Mouse (Mus musculus) hindbrain, embryonic 10.5 days (tissue): Measurements from ENCODE around the gene Tubgcp4. TPM values are rescaled to one million over a fixed set of nuclear protein-coding genes. Genes with fewer than 3 reads are reported as not detected.
"Not testable (repeated sequence)": the region's sequence is repeated elsewhere in the genome, so short reads cannot be mapped to it uniquely, and the experiment has no call there.

ENCODE experiments used
- DNase-seq: peaks from one replicate; pipeline ENCODE4 v3.0.0-alpha.2; 2017; ENCODE audit warnings: low spot score
- H3K27ac ChIP-seq: fragments of 300-500 bp; sonication (generic); 2 replicates; pipeline ENCODE4 v1.5.1; 2016; ENCODE audit warnings: mild to moderate bottlenecking, moderate library complexity
- H3K27me3 ChIP-seq: fragments of 300-500 bp; sonication (generic); 2 replicates; pipeline ENCODE4 v1.6.1; 2016; ENCODE audit warnings: mild to moderate bottlenecking; ENCODE audit not compliant: poor library complexity, insufficient read depth, severe bottlenecking
- H3K36me3 ChIP-seq: fragments of 300-500 bp; sonication (generic); 2 replicates; pipeline ENCODE4 v1.6.1; 2016; ENCODE audit warnings: mild to moderate bottlenecking, moderate library complexity
- H3K4me1 ChIP-seq: fragments of 300-500 bp; sonication (generic); replicated peaks from 2 replicates; pipeline ENCODE4 v1.6.1; 2016; ENCODE audit warnings: mild to moderate bottlenecking
- H3K4me3 ChIP-seq: fragments of 300-500 bp; sonication (generic); 2 replicates; pipeline ENCODE4 v1.5.1; 2016; ENCODE audit warnings: mild to moderate bottlenecking, moderate library complexity
- H3K9me3 ChIP-seq: fragments of 300-500 bp; sonication (generic); 2 replicates; pipeline ENCODE4 v1.6.1; 2016; ENCODE audit warnings: mild to moderate bottlenecking, moderate library complexity
- WGBS: fragments of 180-500 bp; shearing (Covaris S2); methylation state at CpG from one replicate; pipeline ENCODE4 v1.1.7; 2016; 5-methylcytosine and 5-hydroxymethylcytosine counted together
- polyA plus RNA-seq: library from polyadenylated mRNA; unstranded; fragments of >200 nt; fragmentation: Nextera tagmentation; extraction: Ambion mirVana; gene quantifications from 2 replicates; pipeline ENCODE4 v1.2.1, GENCODE M21; 2016

Gene Tubgcp4
- polyA plus RNA-seq = 67.6 and 83.2 TPM in 2 replicates

GRCm38 (mm10) chr2:121170481-121170971, at the start of gene Tubgcp4:
Gene Tubgcp4 (plus strand): TSS chr2:121170654.
- H3K9me3 ChIP-seq = no peaks in the 10 kb centered on the region
- WGBS = under 1% methylated on average over 38 of the region's 38 CpGs
- no peaks in the 10 kb centered on the region for H3K27me3 ChIP-seq
- H3K4me3 ChIP-seq = peak within 1 kb of the TSS; percentile 91
- peak within 1 kb of the TSS; percentile 94 for H3K27ac ChIP-seq
- H3K4me1 ChIP-seq = peaks cover 26% of the 10 kb centered on the region
- no peak for DNase-seq
- peaks cover 50% of the 10 kb centered on the region for H3K36me3 ChIP-seq

GRCm38 (mm10) chr2:121126302-121126701, 44.2 kb upstream of the Tubgcp4 start:
- not testable (repeated sequence) for H3K9me3 ChIP-seq, H3K4me3 ChIP-seq, H3K27ac ChIP-seq, H3K4me1 ChIP-seq, H3K27me3 ChIP-seq, DNase-seq, H3K36me3 ChIP-seq
- WGBS = 92% methylated on average over 5 of the region's 5 CpGs

- H3K36me3 ChIP-seq = no peaks in the 10 kb centered on the region
These were observed 42.9 kb upstream of the Tubgcp4 start for GRCm38 (mm10) chr2:121127536-121127935.

DNA sequence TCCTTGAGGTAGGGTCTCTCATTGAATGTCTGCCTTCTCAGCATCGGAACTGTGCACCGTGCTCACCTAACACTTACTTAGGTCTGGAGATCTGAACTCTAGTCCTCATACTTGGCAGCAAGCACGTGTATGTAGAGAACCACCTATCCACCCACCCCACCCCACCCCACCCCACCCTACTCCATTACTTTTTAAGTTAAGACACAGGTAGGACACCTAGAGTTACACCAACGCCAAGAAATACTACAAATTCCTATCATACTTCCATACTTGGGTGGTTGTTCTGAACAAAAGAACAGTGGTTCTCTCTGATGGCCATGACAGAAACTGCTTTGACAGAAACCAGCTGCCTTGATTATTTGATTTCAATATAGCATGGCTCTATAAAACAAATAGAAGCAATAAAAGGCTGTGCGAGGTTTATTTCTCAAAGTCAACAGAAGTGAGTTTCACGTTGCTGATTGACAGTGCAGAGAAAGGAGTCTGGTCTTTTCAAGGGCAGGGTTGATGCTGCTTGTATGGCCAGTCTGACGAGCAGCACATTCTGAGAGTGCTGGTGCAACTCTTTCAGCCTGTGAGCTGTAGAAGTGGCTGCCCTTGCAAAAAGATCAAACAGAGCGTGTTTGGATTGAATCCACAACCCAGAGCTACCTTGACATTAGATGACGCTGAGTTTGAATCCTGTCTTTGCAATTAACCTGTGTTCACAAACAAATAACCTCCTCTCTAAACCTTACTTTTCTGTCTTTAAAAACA, 41.4 kb upstream of the Tubgcp4 start:
- no peak for DNase-seq
- WGBS = 78% methylated on average over 9 of the region's 9 CpGs
- H3K36me3 ChIP-seq = no peaks in the 10 kb centered on the region
- H3K4me3 ChIP-seq = no peak overlapping the region
- no peak overlapping the region for H3K27ac ChIP-seq
- no peaks in the 10 kb centered on the region for H3K9me3 ChIP-seq
- H3K27me3 ChIP-seq = no peaks in the 10 kb centered on the region
- no peaks in the 10 kb centered on the region for H3K4me1 ChIP-seq

More at GRCm38 (mm10) chr2:121127536-121127935, 42.9 kb upstream of the Tubgcp4 start:
- no peak for DNase-seq
- Histone ChIP-seq H3K27me3 (no peaks in the 10 kb centered on the region), H3K4me3 (no peak overlapping the region), H3K27ac (no peak overlapping the region), H3K9me3 (no peaks in the 10 kb centered on the region), H3K4me1 (no peaks in the 10 kb centered on the region)
- 86% methylated on average over 1 of the region's 1 CpGs for whole genome bisulfite sequencing

DNA sequence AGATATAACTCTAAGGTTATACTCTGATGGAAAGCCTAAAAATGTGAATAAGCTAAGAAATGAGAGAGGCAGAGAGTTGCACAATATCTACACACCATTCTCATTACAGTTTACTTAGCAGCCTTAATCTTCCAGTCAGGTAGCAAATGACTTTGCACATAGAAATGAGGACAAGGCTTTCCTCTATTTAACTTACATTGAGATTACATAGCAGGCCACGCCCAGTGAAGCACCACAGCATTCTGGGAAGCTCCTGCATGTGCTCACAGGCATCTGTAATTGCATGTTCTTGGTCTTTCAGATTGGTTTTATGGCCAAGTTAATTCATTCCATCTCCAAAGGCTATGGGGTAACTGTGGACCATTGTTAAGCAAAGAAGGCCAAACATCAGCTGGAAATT, 37.6 kb upstream of the Tubgcp4 start:
- H3K4me3 ChIP-seq = no peak overlapping the region
- H3K27me3 ChIP-seq = no peaks in the 10 kb centered on the region
- 0 out of 2 replicates have a peak, but pooled peaks cover 3% of the 10 kb centered on the region for H3K9me3 ChIP-seq
- no peak overlapping the region for H3K27ac ChIP-seq
- H3K4me1 ChIP-seq = no peaks in the 10 kb centered on the region
- peaks cover 11% of the 10 kb centered on the region for H3K36me3 ChIP-seq
- 73% methylated on average over 1 of the region's 1 CpGs for WGBS
- DNase-seq = no peak

GRCm38 (mm10) chr2:121137371-121137770, 33.1 kb upstream of the Tubgcp4 start:
- WGBS = 92% methylated on average over 4 of the region's 4 CpGs

DNA sequence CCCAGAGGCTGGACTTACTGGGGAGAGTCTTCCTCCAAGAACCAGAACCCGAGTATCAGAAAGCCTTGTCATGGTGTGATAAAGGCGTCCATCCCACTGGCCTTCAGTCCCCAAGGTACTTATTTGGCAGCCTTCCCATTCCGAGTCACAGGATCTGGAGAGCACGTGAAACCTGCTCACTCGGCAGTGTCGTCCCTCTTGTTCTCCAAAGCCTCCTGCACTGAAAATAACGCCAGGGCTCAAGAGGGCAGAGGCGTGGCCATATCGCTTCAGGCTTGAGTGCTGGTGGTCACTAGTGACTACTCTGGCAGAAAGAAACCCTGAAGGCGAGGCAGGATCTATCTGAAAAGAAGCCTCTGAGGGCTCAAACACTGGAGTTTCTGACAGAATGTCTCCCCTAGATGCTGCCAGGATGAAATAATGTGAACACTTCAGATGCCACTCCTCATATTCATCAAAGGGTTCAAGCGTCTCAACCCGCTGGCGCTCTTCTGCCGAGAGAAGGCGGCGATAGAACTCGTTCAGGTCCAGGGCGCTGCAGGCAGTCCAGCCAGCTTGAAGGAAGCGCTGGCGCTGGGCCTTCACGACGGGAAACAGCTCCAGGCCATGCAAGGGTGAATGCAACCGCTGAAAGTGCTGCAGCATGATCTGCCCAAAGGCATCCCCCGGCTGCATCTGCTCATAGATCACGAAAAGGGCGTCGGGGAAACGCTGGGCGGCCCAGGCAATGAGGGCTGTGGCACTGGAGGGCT, 31.0 kb upstream of the Tubgcp4 start:
- peaks cover 17% of the 10 kb centered on the region for H3K9me3 ChIP-seq
- DNase-seq = peak; percentile 8
- 60% methylated on average over 29 of the region's 29 CpGs for WGBS

More at GRCm38 (mm10) chr2:121137371-121137770, 33.1 kb upstream of the Tubgcp4 start:
- Histone ChIP-seq H3K27ac (no peak overlapping the region), H3K4me1 (peaks cover 29% of the 10 kb centered on the region), H3K36me3 (peaks cover 30% of the 10 kb centered on the region), H3K27me3 (no peaks in the 10 kb centered on the region), H3K4me3 (no peak overlapping the region), H3K9me3 (peaks cover 17% of the 10 kb centered on the region)
- no peak for DNase-seq

GRCm38 (mm10) chr2:121140018-121140882, 30.2 kb upstream of the Tubgcp4 start, which contains the start of the genes Adal and Lcmt2:
Gene Adal (plus strand): TSS chr2:121140428.
Gene Lcmt2 (minus strand): TSS chr2:121140653.
- peaks cover 17% of the 10 kb centered on the region for H3K9me3 ChIP-seq
- H3K4me3 ChIP-seq = peak within 1 kb of the TSS; percentile 64
- peak; percentile 94 for DNase-seq
- H3K27ac ChIP-seq = peak within 1 kb of the TSS; percentile 96
- H3K4me1 ChIP-seq = peaks cover 30% of the 10 kb centered on the region
- H3K36me3 ChIP-seq = peaks cover 49% of the 10 kb centered on the region
- WGBS = under 1% methylated on average over 87 of the region's 87 CpGs
- H3K27me3 ChIP-seq = no peaks in the 10 kb centered on the region

More for the DNA sequence above, 31.0 kb upstream of the Tubgcp4 start:
- Histone ChIP-seq H3K4me1 (peaks cover 30% of the 10 kb centered on the region), H3K4me3 (peak overlapping the region; percentile 64), H3K36me3 (peaks cover 42% of the 10 kb centered on the region), H3K27ac (peak overlapping the region; percentile 96), H3K27me3 (no peaks in the 10 kb centered on the region)

GRCm38 (mm10) chr2:121141216-121142035, 29.0 kb upstream of the Tubgcp4 start:
- Histone ChIP-seq H3K4me1 (peaks cover 30% of the 10 kb centered on the region), H3K27me3 (no peaks in the 10 kb centered on the region), H3K4me3 (peak overlapping the region; percentile 64), H3K27ac (peak overlapping the region; percentile 96), H3K36me3 (peaks cover 58% of the 10 kb centered on the region), H3K9me3 (peaks cover 17% of the 10 kb centered on the region)
- DNase-seq = no peak
- WGBS = 83% methylated on average over 16 of the region's 16 CpGs

- Histone ChIP-seq H3K36me3 (peaks cover 59% of the 10 kb centered on the region), H3K27ac (no peak overlapping the region)
- WGBS = 47% methylated on average over 2 of the region's 2 CpGs
These were observed 28.0 kb upstream of the Tubgcp4 start for GRCm38 (mm10) chr2:121142415-121142814.

DNA sequence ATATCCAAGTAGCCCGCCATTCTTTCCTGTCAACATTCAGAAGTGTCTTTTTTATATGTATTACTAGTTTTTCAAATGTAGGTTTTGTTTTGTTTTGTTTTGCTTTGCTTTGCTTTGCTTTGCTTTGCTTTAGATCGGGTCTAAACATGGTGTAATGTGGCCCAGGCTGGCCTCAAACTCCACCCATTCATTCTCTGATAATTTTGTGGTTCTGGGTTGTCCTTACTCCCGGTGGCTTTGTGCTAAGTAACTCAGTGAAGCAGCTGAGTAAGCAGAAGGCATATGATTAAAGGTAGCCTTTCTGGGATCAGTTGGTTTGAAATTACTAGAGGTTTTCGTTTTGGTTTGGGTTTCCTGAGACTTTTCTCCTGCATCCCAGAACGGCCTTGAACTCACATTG, 20.8 kb upstream of the Tubgcp4 start:
- Histone ChIP-seq H3K27ac (no peak overlapping the region), H3K4me1 (no peaks in the 10 kb centered on the region), H3K4me3 (no peak overlapping the region), H3K9me3 (no peaks in the 10 kb centered on the region), H3K36me3 (peaks cover 72% of the 10 kb centered on the region), H3K27me3 (no peaks in the 10 kb centered on the region)
- no peak for DNase-seq
- 88% methylated on average over 5 of the region's 5 CpGs for WGBS

More at GRCm38 (mm10) chr2:121142415-121142814, 28.0 kb upstream of the Tubgcp4 start:
- H3K4me3 ChIP-seq = no peak overlapping the region
- DNase-seq = no peak
- peaks cover 16% of the 10 kb centered on the region for H3K9me3 ChIP-seq
- H3K27me3 ChIP-seq = no peaks in the 10 kb centered on the region
- H3K4me1 ChIP-seq = peaks cover 30% of the 10 kb centered on the region
